ENCODE assay signal across 7 mouse cellular contexts in the genomic region with DNA sequence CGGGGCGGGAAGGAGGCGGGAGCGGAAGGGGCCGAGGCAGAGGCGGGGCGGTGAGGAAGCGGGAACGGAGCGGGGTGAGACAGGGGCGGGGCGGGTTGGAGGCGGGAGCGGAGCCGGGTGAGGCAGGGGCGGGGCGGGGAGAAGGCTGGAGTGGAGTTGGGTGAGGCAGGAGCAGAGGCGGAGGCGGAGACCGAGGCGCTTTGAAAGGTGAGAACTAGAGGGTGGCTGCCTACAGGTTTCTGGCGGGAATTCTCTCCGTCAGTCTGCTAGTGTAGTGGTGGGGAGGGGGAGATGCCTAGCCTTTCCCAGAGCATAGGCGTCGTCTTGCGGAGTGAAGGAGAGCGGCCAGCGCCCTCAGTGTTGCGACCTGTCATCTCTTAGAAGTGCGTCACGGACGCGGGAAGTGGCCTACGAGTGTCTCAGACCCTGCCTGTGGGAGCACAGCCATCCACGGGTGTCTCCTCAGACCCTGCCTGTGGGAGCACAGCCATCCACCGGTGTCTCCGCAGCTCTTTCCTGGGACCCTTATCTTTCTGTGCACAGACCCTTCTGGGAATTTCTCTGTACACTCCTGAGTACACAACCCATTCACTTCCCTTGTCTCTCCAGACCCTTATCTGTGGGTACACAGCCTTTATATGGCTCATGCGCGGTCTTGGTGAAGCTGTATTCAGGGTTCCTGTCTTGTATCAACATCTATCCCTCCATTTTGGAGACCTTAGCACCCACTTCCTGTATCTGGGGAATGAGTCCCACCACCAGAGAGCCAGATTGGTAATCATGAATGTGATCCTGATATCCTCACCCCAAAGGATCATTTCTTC. TPM values are rescaled to one million over a fixed set of nuclear protein-coding genes. Genes with fewer than 3 reads are reported as not detected.
DNase-seq lines count a peak whose midpoint lies in the region; ATAC-seq lines count a peak whose summit lies in the region.

A gene (plus strand): TSS at position 141 of the 824 bp plus-strand sequence.

- peak within 1 kb of the TSS; percentile 75 for H3K9ac ChIP-seq in embryonic facial prominence, embryonic 12.5 days
- H3K9ac ChIP-seq in limb, embryonic 13.5 days: peak within 1 kb of the TSS; percentile 73
- peak within 1 kb of the TSS; percentile 64 for H3K9ac ChIP-seq in midbrain, embryonic 16.5 days (ENCODE audit: low read depth, low read length)

- no peaks in the 10 kb centered on the region for H3K9me3 ChIP-seq in embryonic facial prominence, embryonic 12.5 days
- H3K9me3 ChIP-seq in limb, embryonic 13.5 days: 0 out of 2 replicates have a peak, but pooled peaks cover 4% of the 10 kb centered on the region
- no peaks in the 10 kb centered on the region for H3K9me3 ChIP-seq in midbrain, embryonic 16.5 days (replicated peaks; ENCODE audit: control insufficient read depth, low read length, poor library complexity, severe bottlenecking)

- peak within 1 kb of the TSS; percentile 82 for H3K27ac ChIP-seq in embryonic facial prominence, embryonic 12.5 days
- peak within 1 kb of the TSS; percentile 85; the same call in 1 of the 2 replicates for H3K27ac ChIP-seq in limb, embryonic 13.5 days
- H3K27ac ChIP-seq in midbrain, embryonic 16.5 days (ENCODE audit: low read length): peak within 1 kb of the TSS; percentile 78

- H3K4me3 ChIP-seq in embryonic facial prominence, embryonic 12.5 days: peak within 1 kb of the TSS; percentile 54
- peak within 1 kb of the TSS; percentile 55 for H3K4me3 ChIP-seq in limb, embryonic 13.5 days
- H3K4me3 ChIP-seq in midbrain, embryonic 16.5 days (ENCODE audit: low read depth, low read length): peak within 1 kb of the TSS; percentile 54

- no peaks in the 10 kb centered on the region for H3K27me3 ChIP-seq in embryonic facial prominence, embryonic 12.5 days
- no peaks in the 10 kb centered on the region for H3K27me3 ChIP-seq in limb, embryonic 13.5 days
- no peaks in the 10 kb centered on the region for H3K27me3 ChIP-seq in midbrain, embryonic 16.5 days (ENCODE audit: control insufficient read depth, insufficient read depth, low read depth, low read length)

- 3% methylated on average over 28 of the region's 39 CpGs for WGBS in embryonic facial prominence, embryonic 12.5 days
- 5% methylated on average over 22 of the region's 39 CpGs for WGBS in limb, embryonic 13.5 days
- 2% methylated on average over 26 of the region's 39 CpGs for WGBS in midbrain, embryonic 16.5 days

- H3K36me3 ChIP-seq in embryonic facial prominence, embryonic 12.5 days: no peaks in the 10 kb centered on the region
- H3K36me3 ChIP-seq in limb, embryonic 13.5 days: peaks cover 4% of the 10 kb centered on the region; the same call in 1 of the 2 replicates
- no peaks in the 10 kb centered on the region for H3K36me3 ChIP-seq in midbrain, embryonic 16.5 days (ENCODE audit: control insufficient read depth, insufficient read depth, low read length)

- peak; percentile 98 for ATAC-seq in embryonic facial prominence, embryonic 12.5 days (ENCODE audit: insufficient number of reproducible peaks, insufficient read depth, low FRiP score, low TSS enrichment)
- ATAC-seq in limb, embryonic 13.5 days (ENCODE audit: low FRiP score, low read depth): peak; percentile 99
- ATAC-seq in midbrain, embryonic 16.5 days: peak; percentile 97

- H3K4me1 ChIP-seq in embryonic facial prominence, embryonic 12.5 days: peaks cover 7% of the 10 kb centered on the region; the same call in 1 of the 2 replicates
- H3K4me1 ChIP-seq in limb, embryonic 13.5 days: peaks cover 20% of the 10 kb centered on the region
- H3K4me1 ChIP-seq in midbrain, embryonic 16.5 days (ENCODE audit: control insufficient read depth, insufficient read depth, low read length): peaks cover 21% of the 10 kb centered on the region

- peak within 1 kb of the TSS; percentile 78 for H3K4me2 ChIP-seq in embryonic facial prominence, embryonic 12.5 days (replicated peaks)
- peak within 1 kb of the TSS; percentile 79 for H3K4me2 ChIP-seq in limb, embryonic 13.5 days (replicated peaks)
- H3K4me2 ChIP-seq in midbrain, embryonic 16.5 days (ENCODE audit: low read length): peak within 1 kb of the TSS; percentile 69

- DNase-seq in adrenal gland, postnatal 25 days: peak; percentile 97
- peak; percentile 91 to 93 for DNase-seq in heart, adult 18-20 months
- peak; percentile 88 to 89 for DNase-seq in kidney, adult 8-10 months
- peak; percentile 84 to 97 for DNase-seq in spleen, postnatal 10 days (ENCODE audit: low spot score in 2 of 2)

RNA-seq across cellular contexts. Expression of the gene that starts here (rescaled TPM):
- total RNA-seq in adrenal gland, postnatal 25 days (2021): 17.3 and 19.6 TPM in 2 replicates
- polyA plus RNA-seq in embryonic facial prominence, embryonic 12.5 days (2016; fragmentation: Nextera tagmentation; extraction: Ambion mirVana): 7.7 and 8.1 TPM in 2 replicates
- 1 to 10 TPM; 7.8 to 9.8 TPM for total RNA-seq in heart, adult 18-20 months (2021)
- 5.9 and 6.8 TPM in 2 replicates for polyA plus RNA-seq in limb, embryonic 13.5 days (2015; fragmentation: Nextera tagmentation; extraction: Ambion mirVana)
- 15.0 and 15.1 TPM in 2 replicates for polyA plus RNA-seq in midbrain, embryonic 16.5 days (2015; fragmentation: Nextera tagmentation; extraction: Ambion mirVana)

Comparison
In these comparisons a context has a peak if more than half of its experiments do, and no peak if none do; other contexts are left out.
1. Peak in every context shown above with its lines: DNase-seq, ATAC-seq, H3K4me3 ChIP-seq and H3K27ac ChIP-seq.